Mouse (Mus musculus) bone marrow, adult 2 months (tissue): ENCODE results near the gene Pdhb.

Experiments
- CTCF ChIP-seq: fragments of 200-500 bp; IDR thresholded peaks from 2 replicates; pipeline ENCODE4 v1.5.1; 2011; ENCODE audit warnings: low read length, control low read depth; ENCODE audit not compliant: control insufficient read depth, insufficient read depth
- POLR2A ChIP-seq: fragments of 200-500 bp; IDR thresholded peaks from 2 replicates; pipeline ENCODE4 v1.6.1; 2011; ENCODE audit warnings: low read depth, mild to moderate bottlenecking, control low read depth, low read length, borderline replicate concordance; ENCODE audit not compliant: control insufficient read depth

GRCm38 (mm10) chr14:8191331-8191965, 18.6 kb upstream of the Pdhb start:
- TF ChIP-seq CTCF (no peak), POLR2A (no peak)
